Mouse (Mus musculus) bone marrow macrophage, adult 2 months (primary cell): ENCODE results near the gene 1700001P01Rik. TPM values are rescaled to one million over a fixed set of nuclear protein-coding genes. Genes with fewer than 3 reads are reported as not detected.

Experiments used
- H3K27ac ChIP-seq: 2 replicates; pipeline ENCODE4 v1.5.1; 2012; ENCODE audit warnings: low read depth, low read length; ENCODE audit not compliant: insufficient read depth
- H3K4me1 ChIP-seq: 2 replicates; pipeline ENCODE4 v1.6.1; 2012; ENCODE audit warnings: low read length; ENCODE audit not compliant: control insufficient read depth, insufficient read depth
- H3K4me3 ChIP-seq: 2 replicates; pipeline ENCODE4 v1.5.1; 2012; ENCODE audit warnings: mild to moderate bottlenecking, low read length, moderate library complexity; ENCODE audit not compliant: insufficient read depth
- CTCF ChIP-seq: IDR thresholded peaks from 2 replicates; pipeline ENCODE4 v1.5.1; 2012; ENCODE audit warnings: low read depth, mild to moderate bottlenecking, low read length, moderate library complexity
- POLR2A ChIP-seq: IDR thresholded peaks from 2 replicates; pipeline ENCODE4 v1.6.1; 2012; ENCODE audit warnings: mild to moderate bottlenecking, low read depth, low read length, borderline replicate concordance
- polyA plus RNA-seq: library from polyadenylated mRNA; stranded (reverse); fragments of >200 nt; gene quantifications from 2 replicates; pipeline ENCODE4 v1.2.4, GENCODE M21; 2012; ENCODE audit not compliant: missing spikeins, insufficient read depth, insufficient read length

1700001P01Rik gene
- polyA plus RNA-seq, 1 experiment = not detected

- Histone ChIP-seq H3K4me3 (no peak overlapping the region), H3K27ac (no peak overlapping the region), H3K4me1 (peaks cover 59% of the 10 kb centered on the region)
- TF ChIP-seq POLR2A (no peak), CTCF (no peak)
These were observed 28.1 kb upstream of the 1700001P01Rik start for GRCm38 (mm10) chr11:97803847-97804246.

- Histone ChIP-seq H3K4me3 (no peak overlapping the region), H3K4me1 (peaks cover 46% of the 10 kb centered on the region), H3K27ac (0 out of 2 replicates have a peak overlapping the region, but pooled peaks have one; percentile 12)
- TF ChIP-seq CTCF (no peak), POLR2A (no peak)
These were observed 26.8 kb upstream of the 1700001P01Rik start for GRCm38 (mm10) chr11:97802495-97802894.

- Histone ChIP-seq H3K4me3 (peak overlapping the region; percentile 93; the same call in 1 of the 2 replicates), H3K4me1 (peaks cover 45% of the 10 kb centered on the region), H3K27ac (0 out of 2 replicates have a peak overlapping the region, but pooled peaks have one; percentile 12)
- TF ChIP-seq CTCF (no peak), POLR2A (no peak)
These were observed 26.4 kb upstream of the 1700001P01Rik start for GRCm38 (mm10) chr11:97802194-97802470.

- Histone ChIP-seq H3K4me3 (peak overlapping the region; percentile 93), H3K27ac (peak overlapping the region; percentile 91), H3K4me1 (peaks cover 43% of the 10 kb centered on the region)
- TF ChIP-seq POLR2A (no peak), CTCF (peak; percentile 40)
These were observed 25.9 kb upstream of the 1700001P01Rik start for GRCm38 (mm10) chr11:97801409-97802193.

- peak overlapping the region; percentile 91 for H3K27ac ChIP-seq
- TF ChIP-seq CTCF = no peak
- peaks cover 37% of the 10 kb centered on the region for H3K4me1 ChIP-seq
- H3K4me3 ChIP-seq = peak overlapping the region; percentile 93
These were observed 25.1 kb upstream of the 1700001P01Rik start for GRCm38 (mm10) chr11:97800691-97801408.

- TF ChIP-seq POLR2A (no peak), CTCF (no peak)
- Histone ChIP-seq H3K4me1 (peaks cover 31% of the 10 kb centered on the region), H3K4me3 (peak overlapping the region; percentile 93), H3K27ac (peak overlapping the region; percentile 91)
These were observed 24.4 kb upstream of the 1700001P01Rik start for GRCm38 (mm10) chr11:97799994-97800690.

- Histone ChIP-seq H3K27ac (peak overlapping the region; percentile 91), H3K4me1 (peaks cover 24% of the 10 kb centered on the region), H3K4me3 (peak overlapping the region; percentile 93)
- TF ChIP-seq CTCF = no peak
- peak; percentile 55; the same call in 1 of the 2 replicates for TF ChIP-seq POLR2A
These were observed 23.7 kb upstream of the 1700001P01Rik start for GRCm38 (mm10) chr11:97799146-97799993.

GRCm38 (mm10) chr11:97798782-97799145 lies 23.0 kb upstream of the 1700001P01Rik start, which contains the start of gene Lasp1:
TSS of gene Lasp1 (plus strand) at chr11:97799000.
- peak within 1 kb of the TSS; percentile 91 for H3K27ac ChIP-seq
- H3K4me1 ChIP-seq = peaks cover 19% of the 10 kb centered on the region
- H3K4me3 ChIP-seq = peak within 1 kb of the TSS; percentile 93
- no peak for TF ChIP-seq CTCF
- TF ChIP-seq POLR2A = no peak

- Histone ChIP-seq H3K4me3 (no peak overlapping the region), H3K27ac (no peak overlapping the region), H3K4me1 (peaks cover 17% of the 10 kb centered on the region)
- TF ChIP-seq POLR2A = no peak
- no peak for TF ChIP-seq CTCF
These were observed 22.3 kb upstream of the 1700001P01Rik start for GRCm38 (mm10) chr11:97798083-97798435.

GRCm38 (mm10) chr11:97797369-97798082 lies 21.8 kb upstream of the 1700001P01Rik start:
- peaks cover 17% of the 10 kb centered on the region for H3K4me1 ChIP-seq
- H3K4me3 ChIP-seq = no peak overlapping the region
- H3K27ac ChIP-seq = no peak overlapping the region
- TF ChIP-seq CTCF (no peak), POLR2A (no peak)
